Mouse (Mus musculus) embryonic facial prominence, embryonic 13.5 days (tissue): ENCODE measurements around the gene Ppp3cb. TPM values are rescaled to one million over a fixed set of nuclear protein-coding genes. Genes with fewer than 3 reads are reported as not detected.
"Not testable (repeated sequence)": the region's sequence is repeated elsewhere in the genome, so short reads cannot be mapped to it uniquely, and the experiment has no call there.

Source experiments
- ATAC-seq: fragments of 200-750 bp; cut with Nextera tagmentation; 2 replicates; pipeline ENCODE4 v1.8.0; 2017; ENCODE audit warnings: low read depth; ENCODE audit not compliant: insufficient number of reproducible peaks, insufficient read depth, low FRiP score, low TSS enrichment
- H3K27ac ChIP-seq: fragments of 300-500 bp; sonication (generic); 2 replicates; pipeline ENCODE4 v1.5.1; 2015; ENCODE audit warnings: moderate library complexity, mild to moderate bottlenecking, inconsistent platforms
- H3K27me3 ChIP-seq: fragments of 300-500 bp; sonication (generic); 2 replicates; pipeline ENCODE4 v1.6.1; 2015; ENCODE audit warnings: mild to moderate bottlenecking, inconsistent platforms
- H3K36me3 ChIP-seq: fragments of 300-500 bp; sonication (generic); 2 replicates; pipeline ENCODE4 v1.6.1; 2015; ENCODE audit warnings: mild to moderate bottlenecking, inconsistent platforms
- H3K4me1 ChIP-seq: fragments of 300-500 bp; sonication (generic); 2 replicates; pipeline ENCODE4 v1.6.1; 2015; ENCODE audit warnings: inconsistent platforms
- H3K4me2 ChIP-seq: fragments of 300-500 bp; sonication (generic); 2 replicates; pipeline ENCODE4 v1.6.1; 2015; ENCODE audit warnings: moderate library complexity, mild to moderate bottlenecking, inconsistent platforms
- H3K4me3 ChIP-seq: fragments of 300-500 bp; sonication (generic); 2 replicates; pipeline ENCODE4 v1.5.1; 2015; ENCODE audit warnings: mild to moderate bottlenecking, inconsistent platforms
- H3K9ac ChIP-seq: fragments of 300-500 bp; sonication (generic); 2 replicates; pipeline ENCODE4 v1.6.1; 2015; ENCODE audit warnings: mild to moderate bottlenecking, inconsistent platforms
- H3K9me3 ChIP-seq: fragments of 300-500 bp; sonication (generic); 2 replicates; pipeline ENCODE4 v1.6.1; 2016; ENCODE audit warnings: inconsistent platforms
- WGBS: fragments of 180-500 bp; shearing (Covaris S2); methylation state at CpG from one replicate; pipeline ENCODE4 v1.1.7; 2015; ENCODE audit warnings: mixed read lengths; 5-methylcytosine and 5-hydroxymethylcytosine counted together
- polyA plus RNA-seq: library from polyadenylated mRNA; unstranded; fragments of >200 nt; fragmentation: Nextera tagmentation; extraction: Ambion mirVana; gene quantifications from 2 replicates; pipeline ENCODE4 v1.2.1, GENCODE M21; 2015

Ppp3cb gene
- 54.3 and 59.4 TPM in 2 replicates for polyA plus RNA-seq

- peak; percentile 91 for ATAC-seq
- Histone ChIP-seq H3K27ac (peak within 1 kb of the TSS; percentile 98), H3K9me3 (no peaks in the 10 kb centered on the region), H3K27me3 (no peaks in the 10 kb centered on the region), H3K4me3 (peak within 1 kb of the TSS; percentile 81), H3K4me2 (peak within 1 kb of the TSS; percentile 59), H3K4me1 (peaks cover 13% of the 10 kb centered on the region), H3K9ac (peak within 1 kb of the TSS; percentile 94), H3K36me3 (peaks cover 32% of the 10 kb centered on the region)
- WGBS = under 1% methylated on average over 26 of the region's 29 CpGs
Measured at GRCm38 (mm10) chr14:20546415-20546814, at the start of gene Ppp3cb. Ppp3cb (minus strand) TSS chr14:20546573.

GRCm38 (mm10) chr14:20595781-20596180 is 49.4 kb upstream of the Ppp3cb start:
- H3K4me3 ChIP-seq = no peak overlapping the region
- no peaks in the 10 kb centered on the region for H3K27me3 ChIP-seq
- H3K9ac ChIP-seq = no peak overlapping the region
- no peaks in the 10 kb centered on the region for H3K9me3 ChIP-seq
- 25% methylated on average over 3 of the region's 3 CpGs for WGBS
- peaks cover 11% of the 10 kb centered on the region for H3K4me1 ChIP-seq
- H3K27ac ChIP-seq = 0 out of 2 replicates have a peak overlapping the region, but pooled peaks have one; percentile 4
- ATAC-seq = no peak
- peaks cover 1% of the 10 kb centered on the region; the same call in 1 of the 2 replicates for H3K36me3 ChIP-seq
- H3K4me2 ChIP-seq = no peak overlapping the region

GRCm38 (mm10) chr14:20587458-20587857 is 41.1 kb upstream of the Ppp3cb start:
- no peak overlapping the region for H3K4me3 ChIP-seq
- WGBS = 87% methylated on average over 5 of the region's 5 CpGs
- no peak for ATAC-seq
- H3K9me3 ChIP-seq = no peaks in the 10 kb centered on the region
- H3K4me1 ChIP-seq = no peaks in the 10 kb centered on the region
- no peaks in the 10 kb centered on the region for H3K27me3 ChIP-seq
- peaks cover 44% of the 10 kb centered on the region for H3K36me3 ChIP-seq
- H3K4me2 ChIP-seq = no peak overlapping the region
- H3K27ac ChIP-seq = no peak overlapping the region
- no peak overlapping the region for H3K9ac ChIP-seq

- Histone ChIP-seq H3K9ac (no peak overlapping the region), H3K36me3 (peaks cover 37% of the 10 kb centered on the region), H3K4me3 (no peak overlapping the region), H3K9me3 (no peaks in the 10 kb centered on the region), H3K4me1 (no peaks in the 10 kb centered on the region), H3K27ac (no peak overlapping the region), H3K27me3 (no peaks in the 10 kb centered on the region), H3K4me2 (no peak overlapping the region)
- WGBS = 78% methylated on average over 6 of the region's 6 CpGs
- ATAC-seq = no peak
Measured at GRCm38 (mm10) chr14:20578822-20579407, 32.5 kb upstream of the Ppp3cb start.

GRCm38 (mm10) chr14:20576179-20576578 is 29.8 kb upstream of the Ppp3cb start:
- Histone ChIP-seq H3K27ac (no peak overlapping the region), H3K27me3 (no peaks in the 10 kb centered on the region), H3K36me3 (peaks cover 31% of the 10 kb centered on the region), H3K4me3 (no peak overlapping the region), H3K9me3 (no peaks in the 10 kb centered on the region), H3K4me2 (no peak overlapping the region), H3K9ac (no peak overlapping the region), H3K4me1 (no peaks in the 10 kb centered on the region)
- no peak for ATAC-seq
- 58% methylated on average over 7 of the region's 7 CpGs for WGBS

GRCm38 (mm10) chr14:20573196-20573595 is 26.8 kb upstream of the Ppp3cb start:
- H3K27ac ChIP-seq, H3K4me3 ChIP-seq, H3K27me3 ChIP-seq, H3K9me3 ChIP-seq, H3K4me1 ChIP-seq, H3K4me2 ChIP-seq, ATAC-seq, H3K9ac ChIP-seq: not testable (repeated sequence)
- 85% methylated on average over 3 of the region's 3 CpGs for WGBS
- peaks cover 53% of the 10 kb centered on the region for H3K36me3 ChIP-seq

GRCm38 (mm10) chr14:20565256-20566021 is 19.1 kb upstream of the Ppp3cb start:
- Histone ChIP-seq H3K9me3 (no peaks in the 10 kb centered on the region), H3K27ac (no peak overlapping the region), H3K9ac (no peak overlapping the region), H3K36me3 (peaks cover 88% of the 10 kb centered on the region), H3K4me3 (no peak overlapping the region), H3K4me1 (no peaks in the 10 kb centered on the region), H3K27me3 (no peaks in the 10 kb centered on the region), H3K4me2 (no peak overlapping the region)
- ATAC-seq = no peak
- WGBS = 76% methylated on average over 9 of the region's 9 CpGs

GRCm38 (mm10) chr14:20564692-20565091 is 18.3 kb upstream of the Ppp3cb start:
- Histone ChIP-seq H3K27ac (no peak overlapping the region), H3K27me3 (no peaks in the 10 kb centered on the region), H3K9me3 (no peaks in the 10 kb centered on the region), H3K36me3 (peaks cover 84% of the 10 kb centered on the region), H3K4me3 (no peak overlapping the region), H3K4me2 (no peak overlapping the region), H3K9ac (no peak overlapping the region), H3K4me1 (no peaks in the 10 kb centered on the region)
- 75% methylated on average over 12 of the region's 12 CpGs for WGBS
- no peak for ATAC-seq

- WGBS = 93% methylated on average over 5 of the region's 5 CpGs
- Histone ChIP-seq H3K27me3 (no peaks in the 10 kb centered on the region), H3K9me3 (no peaks in the 10 kb centered on the region; the same call in 1 of the 2 replicates), H3K27ac (no peak overlapping the region), H3K36me3 (peaks cover 72% of the 10 kb centered on the region), H3K9ac (no peak overlapping the region), H3K4me2 (no peak overlapping the region), H3K4me3 (no peak overlapping the region), H3K4me1 (no peaks in the 10 kb centered on the region)
- ATAC-seq = no peak
Measured at GRCm38 (mm10) chr14:20561897-20562296, 15.5 kb upstream of the Ppp3cb start.

GRCm38 (mm10) chr14:20550136-20550535 is 3.8 kb upstream of the Ppp3cb start:
- H3K36me3 ChIP-seq = peaks cover 48% of the 10 kb centered on the region
- WGBS = 94% methylated on average over 2 of the region's 2 CpGs
- ATAC-seq = no peak

GRCm38 (mm10) chr14:20545529-20546331 is 643 bp downstream of the Ppp3cb start:
- WGBS = under 1% methylated on average over 67 of the region's 67 CpGs
- peak overlapping the region; percentile 59 for H3K4me2 ChIP-seq
- peaks cover 27% of the 10 kb centered on the region for H3K36me3 ChIP-seq
- H3K27ac ChIP-seq = peak overlapping the region; percentile 98
- peaks cover 13% of the 10 kb centered on the region for H3K4me1 ChIP-seq
- H3K4me3 ChIP-seq = peak overlapping the region; percentile 81
- ATAC-seq = peak; percentile 94
- peak overlapping the region; percentile 94 for H3K9ac ChIP-seq
- H3K9me3 ChIP-seq = no peaks in the 10 kb centered on the region
- no peaks in the 10 kb centered on the region for H3K27me3 ChIP-seq

More at GRCm38 (mm10) chr14:20550136-20550535, 3.8 kb upstream of the Ppp3cb start:
- H3K9me3 ChIP-seq = no peaks in the 10 kb centered on the region
- no peaks in the 10 kb centered on the region for H3K27me3 ChIP-seq
- H3K4me2 ChIP-seq = no peak overlapping the region
- no peak overlapping the region for H3K9ac ChIP-seq
- peaks cover 6% of the 10 kb centered on the region for H3K4me1 ChIP-seq
- no peak overlapping the region for H3K4me3 ChIP-seq
- H3K27ac ChIP-seq = no peak overlapping the region
